Mouse (Mus musculus): ENCODE results near the gene Stat5b. TPM values are rescaled to one million over a fixed set of nuclear protein-coding genes. Genes with fewer than 3 reads are reported as not detected.

The Stat5b gene
- polyA plus RNA-seq, 1 experiment from 2014 or later = 33.7 TPM

GRCm38 (mm10) chr11:100848789-100849379 is 1.6 kb downstream of the Stat5b start:
- Histone ChIP-seq H3K9me3 (replicated peaks) (no peaks in the 10 kb centered on the region), H3K27me3 (replicated peaks) (peaks cover 21% of the 10 kb centered on the region), H3K4me3 (peak overlapping the region; percentile 96), H3K4me1 (peaks cover 70% of the 10 kb centered on the region), H3K27ac (peak overlapping the region; percentile 94), H3K4me2 (peak overlapping the region; percentile 95), H3K9ac (peak overlapping the region; percentile 96), H3K36me3 (peaks cover 6% of the 10 kb centered on the region)
- 33% methylated on average over 6 of the region's 6 CpGs for WGBS (ENCODE audit: insufficient replicate concordance)
- no peak for ATAC-seq

GRCm38 (mm10) chr11:100848080-100848479 is 2.4 kb downstream of the Stat5b start:
- H3K27me3 ChIP-seq (replicated peaks) = peaks cover 14% of the 10 kb centered on the region
- WGBS (ENCODE audit: insufficient replicate concordance) = 18% methylated on average over 4 of the region's 4 CpGs
- H3K4me2 ChIP-seq = peak overlapping the region; percentile 95
- no peak for ATAC-seq
- peaks cover 6% of the 10 kb centered on the region for H3K36me3 ChIP-seq
- peak overlapping the region; percentile 96 for H3K9ac ChIP-seq
- peaks cover 77% of the 10 kb centered on the region for H3K4me1 ChIP-seq
- no peaks in the 10 kb centered on the region for H3K9me3 ChIP-seq (replicated peaks)
- H3K27ac ChIP-seq = no peak overlapping the region; the same call in 1 of the 2 replicates
- H3K4me3 ChIP-seq = peak overlapping the region; percentile 96

DNA sequence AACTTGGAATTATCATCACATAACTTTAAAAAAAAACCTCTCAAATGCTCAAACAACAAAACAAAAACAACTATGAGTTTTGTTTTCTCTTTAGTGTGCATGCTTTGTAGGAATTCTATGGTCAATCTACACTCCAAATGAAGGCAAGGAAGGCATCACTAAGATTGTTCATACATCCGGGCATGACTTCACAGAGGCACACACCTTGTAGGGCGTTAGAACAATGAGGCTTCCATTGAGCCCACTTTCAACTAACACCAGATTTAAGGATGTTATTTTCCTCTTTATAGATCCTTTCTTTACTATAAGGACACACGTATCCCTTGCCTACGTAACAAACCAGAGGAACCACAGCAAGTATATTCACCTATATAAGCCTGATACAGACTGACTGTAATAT is 3.0 kb downstream of the Stat5b start:
- H3K27ac ChIP-seq = no peak overlapping the region
- peaks cover 79% of the 10 kb centered on the region for H3K4me1 ChIP-seq
- no peak overlapping the region for H3K4me3 ChIP-seq
- peaks cover 7% of the 10 kb centered on the region for H3K36me3 ChIP-seq
- peaks cover 9% of the 10 kb centered on the region for H3K27me3 ChIP-seq (replicated peaks)
- no peaks in the 10 kb centered on the region for H3K9me3 ChIP-seq (replicated peaks)
- ATAC-seq = no peak
- no peak overlapping the region for H3K9ac ChIP-seq
- peak overlapping the region; percentile 95 for H3K4me2 ChIP-seq
- 76% methylated on average over 4 of the region's 4 CpGs for WGBS (ENCODE audit: insufficient replicate concordance)

- ATAC-seq = no peak
- Histone ChIP-seq H3K4me2 (no peak overlapping the region), H3K36me3 (peaks cover 10% of the 10 kb centered on the region), H3K27ac (no peak overlapping the region), H3K9ac (no peak overlapping the region), H3K4me1 (peaks cover 86% of the 10 kb centered on the region), H3K27me3 (replicated peaks) (no peaks in the 10 kb centered on the region), H3K9me3 (replicated peaks) (no peaks in the 10 kb centered on the region), H3K4me3 (no peak overlapping the region)
- 81% methylated on average over 6 of the region's 6 CpGs for WGBS (ENCODE audit: insufficient replicate concordance)
Observed at GRCm38 (mm10) chr11:100845793-100846192, 4.7 kb downstream of the Stat5b start.

DNA sequence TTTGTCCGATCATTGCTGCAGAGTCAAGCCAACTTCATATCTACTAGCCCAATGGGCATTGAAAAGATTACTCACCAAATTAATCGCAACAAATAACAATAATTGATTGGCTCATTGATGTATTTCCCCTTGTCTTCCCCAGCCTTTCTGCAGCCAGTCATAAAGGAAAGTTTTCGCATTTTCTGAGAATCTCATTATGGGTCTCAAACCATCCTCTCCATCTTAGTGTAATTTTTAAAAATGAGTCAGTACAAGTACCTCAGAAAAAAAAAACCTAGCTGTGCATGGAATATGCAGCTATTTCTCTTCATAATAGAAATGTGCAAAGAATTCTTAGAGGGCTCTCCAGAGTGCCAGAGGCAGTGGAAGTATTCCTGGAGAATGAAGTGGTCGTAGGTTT is 6.4 kb downstream of the Stat5b start:
- no peak overlapping the region for H3K27ac ChIP-seq
- H3K36me3 ChIP-seq = peaks cover 10% of the 10 kb centered on the region
- H3K4me1 ChIP-seq = peaks cover 88% of the 10 kb centered on the region
- H3K9me3 ChIP-seq (replicated peaks) = no peaks in the 10 kb centered on the region
- ATAC-seq = no peak
- H3K4me3 ChIP-seq = no peak overlapping the region
- no peak overlapping the region for H3K9ac ChIP-seq
- 84% methylated on average over 4 of the region's 4 CpGs for WGBS (ENCODE audit: insufficient replicate concordance)
- no peaks in the 10 kb centered on the region for H3K27me3 ChIP-seq (replicated peaks)
- no peak overlapping the region for H3K4me2 ChIP-seq

GRCm38 (mm10) chr11:100843070-100843669 is 7.4 kb downstream of the Stat5b start:
- Histone ChIP-seq H3K4me3 (no peak overlapping the region), H3K4me2 (no peak overlapping the region), H3K4me1 (peaks cover 82% of the 10 kb centered on the region), H3K27me3 (replicated peaks) (no peaks in the 10 kb centered on the region), H3K27ac (no peak overlapping the region), H3K9ac (no peak overlapping the region), H3K9me3 (replicated peaks) (no peaks in the 10 kb centered on the region), H3K36me3 (peaks cover 12% of the 10 kb centered on the region)
- WGBS (ENCODE audit: insufficient replicate concordance) = 90% methylated on average over 8 of the region's 8 CpGs
- ATAC-seq = no peak

DNA sequence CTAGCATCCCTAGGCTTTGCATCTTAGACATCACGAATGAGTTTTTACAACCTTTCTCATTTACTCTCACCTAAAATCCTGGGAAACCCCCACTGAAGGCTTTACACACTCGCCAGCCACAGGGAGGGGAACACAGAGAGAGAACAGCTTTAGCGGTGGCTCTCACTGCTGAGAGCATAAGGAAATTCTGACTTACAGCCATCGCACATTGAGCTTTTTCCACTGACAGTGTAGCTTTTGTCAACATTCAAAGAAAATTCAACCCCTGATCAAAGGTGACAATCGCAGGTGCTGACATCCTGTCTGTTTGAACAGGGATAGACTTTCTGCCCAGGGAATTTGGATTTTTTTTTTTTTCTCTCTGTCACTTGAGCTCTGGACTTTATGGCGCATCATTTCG is 8.5 kb downstream of the Stat5b start:
- no peak overlapping the region for H3K9ac ChIP-seq
- no peak overlapping the region for H3K4me2 ChIP-seq
- H3K4me3 ChIP-seq = no peak overlapping the region
- H3K36me3 ChIP-seq = peaks cover 16% of the 10 kb centered on the region
- 79% methylated on average over 7 of the region's 7 CpGs for WGBS (ENCODE audit: insufficient replicate concordance)
- H3K27ac ChIP-seq = peak overlapping the region; percentile 39; the same call in 1 of the 2 replicates
- ATAC-seq = no peak
- no peaks in the 10 kb centered on the region for H3K27me3 ChIP-seq (replicated peaks)
- H3K4me1 ChIP-seq = peaks cover 71% of the 10 kb centered on the region
- H3K9me3 ChIP-seq (replicated peaks) = peaks cover 4% of the 10 kb centered on the region

- Histone ChIP-seq H3K4me2 (peak overlapping the region; percentile 24), H3K4me1 (peaks cover 60% of the 10 kb centered on the region), H3K27me3 (replicated peaks) (no peaks in the 10 kb centered on the region), H3K4me3 (no peak overlapping the region), H3K9me3 (replicated peaks) (peaks cover 4% of the 10 kb centered on the region), H3K9ac (no peak overlapping the region), H3K36me3 (peaks cover 16% of the 10 kb centered on the region), H3K27ac (no peak overlapping the region)
- WGBS (ENCODE audit: insufficient replicate concordance) = 60% methylated on average over 12 of the region's 12 CpGs
- no peak for ATAC-seq
Observed at GRCm38 (mm10) chr11:100840866-100841265, 9.7 kb downstream of the Stat5b start.

DNA sequence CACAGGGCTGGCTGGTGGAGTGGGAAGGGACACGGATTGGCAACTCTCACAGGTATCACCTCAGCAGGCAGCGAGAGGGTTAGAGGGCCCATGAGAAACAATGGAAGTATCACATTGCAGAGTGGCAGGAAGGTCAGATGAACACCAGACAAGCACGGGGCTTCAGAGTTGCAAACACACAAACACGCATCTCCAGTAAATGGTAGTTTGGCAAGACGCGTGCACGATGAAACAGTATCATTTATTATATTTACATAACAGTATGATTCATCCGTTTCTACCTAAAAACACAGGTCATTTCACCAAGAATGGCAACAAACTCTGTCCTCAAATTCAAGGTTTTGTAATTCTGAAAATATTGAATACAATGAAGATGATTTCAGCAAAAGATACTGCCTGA is 11.0 kb downstream of the Stat5b start:
- H3K4me2 ChIP-seq = no peak overlapping the region
- peaks cover 49% of the 10 kb centered on the region for H3K4me1 ChIP-seq
- no peak overlapping the region for H3K9ac ChIP-seq
- no peak overlapping the region for H3K4me3 ChIP-seq
- ATAC-seq = no peak
- WGBS (ENCODE audit: insufficient replicate concordance) = 79% methylated on average over 8 of the region's 8 CpGs
- H3K27ac ChIP-seq = no peak overlapping the region; the same call in 1 of the 2 replicates
- peaks cover 10% of the 10 kb centered on the region for H3K36me3 ChIP-seq
- H3K9me3 ChIP-seq (replicated peaks) = peaks cover 4% of the 10 kb centered on the region
- no peaks in the 10 kb centered on the region for H3K27me3 ChIP-seq (replicated peaks)

GRCm38 (mm10) chr11:100838894-100839293 is 11.6 kb downstream of the Stat5b start:
- Histone ChIP-seq H3K4me3 (no peak overlapping the region), H3K27ac (no peak overlapping the region), H3K36me3 (peaks cover 10% of the 10 kb centered on the region; the same call in 1 of the 2 replicates), H3K9ac (no peak overlapping the region), H3K4me2 (no peak overlapping the region), H3K4me1 (peaks cover 46% of the 10 kb centered on the region), H3K9me3 (replicated peaks) (peaks cover 4% of the 10 kb centered on the region), H3K27me3 (replicated peaks) (no peaks in the 10 kb centered on the region)
- 77% methylated on average over 9 of the region's 9 CpGs for WGBS (ENCODE audit: insufficient replicate concordance)
- no peak for ATAC-seq

DNA sequence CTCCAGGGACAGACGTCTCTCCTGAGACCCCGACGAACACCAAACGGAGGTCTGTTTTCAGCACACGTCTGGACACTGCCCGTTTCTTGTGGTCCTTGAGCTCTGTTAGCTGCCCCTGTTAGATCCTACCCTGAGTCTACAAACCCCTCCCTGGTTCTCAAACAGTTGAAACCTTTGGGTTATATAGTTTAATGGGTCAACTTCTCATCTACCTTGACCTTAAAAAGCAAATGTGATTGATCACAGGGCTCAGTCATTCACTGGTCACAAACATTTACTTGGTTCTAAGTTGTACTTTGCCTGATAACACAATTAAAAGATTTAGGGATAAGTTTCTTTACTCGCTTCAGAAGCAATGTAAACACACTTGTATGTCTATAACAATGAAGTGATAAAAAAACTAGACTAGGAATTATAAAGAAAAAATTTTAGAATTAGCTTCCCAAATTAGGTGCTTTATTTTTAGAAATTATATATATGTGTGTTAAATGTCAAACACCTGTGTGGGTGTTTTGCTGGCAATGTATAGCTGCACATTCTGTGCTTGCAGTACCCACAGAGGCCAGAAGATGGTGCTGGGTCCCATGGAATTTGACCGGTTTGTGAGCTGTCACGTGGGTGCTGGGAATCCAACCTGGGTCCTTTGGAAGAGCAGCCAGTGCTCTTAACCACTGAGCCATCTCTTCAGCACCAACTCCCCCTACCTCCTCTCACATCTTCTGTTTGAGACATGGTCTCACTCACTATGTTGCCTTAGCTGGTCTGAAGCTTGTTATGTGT is 13.4 kb downstream of the Stat5b start:
- peaks cover 6% of the 10 kb centered on the region; the same call in 1 of the 2 replicates for H3K36me3 ChIP-seq
- no peak overlapping the region for H3K4me3 ChIP-seq
- no peak for ATAC-seq
- H3K27me3 ChIP-seq (replicated peaks) = no peaks in the 10 kb centered on the region
- H3K9ac ChIP-seq = no peak overlapping the region
- no peak overlapping the region for H3K4me2 ChIP-seq
- no peak overlapping the region for H3K27ac ChIP-seq
- peaks cover 4% of the 10 kb centered on the region for H3K9me3 ChIP-seq (replicated peaks)
- peaks cover 47% of the 10 kb centered on the region for H3K4me1 ChIP-seq
- WGBS (ENCODE audit: insufficient replicate concordance) = 73% methylated on average over 9 of the region's 9 CpGs

DNA sequence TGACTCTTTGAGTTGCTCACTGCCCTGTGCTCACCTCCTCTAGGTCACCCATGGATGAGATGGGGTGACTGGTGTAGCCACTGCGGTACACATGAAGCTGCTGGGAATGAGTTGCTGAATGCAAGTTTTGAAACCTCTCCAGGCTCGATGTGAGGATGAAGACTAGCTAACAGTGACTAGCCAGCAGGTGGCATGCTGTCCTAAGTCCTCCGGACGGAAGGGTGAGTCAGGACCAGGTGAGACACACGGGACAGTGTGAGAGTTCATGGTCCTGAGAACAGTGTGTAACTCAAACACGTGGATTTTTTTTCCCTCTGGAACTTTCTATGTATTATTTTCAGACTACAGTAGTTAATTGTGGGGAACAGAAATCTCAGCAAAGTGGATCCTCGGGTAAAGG is 17.1 kb downstream of the Stat5b start:
- no peak overlapping the region for H3K4me3 ChIP-seq
- no peak overlapping the region for H3K27ac ChIP-seq
- peaks cover 7% of the 10 kb centered on the region; the same call in 1 of the 2 replicates for H3K36me3 ChIP-seq
- peaks cover 4% of the 10 kb centered on the region for H3K9me3 ChIP-seq (replicated peaks)
- H3K9ac ChIP-seq = no peak overlapping the region
- no peaks in the 10 kb centered on the region for H3K27me3 ChIP-seq (replicated peaks)
- no peak for ATAC-seq
- 66% methylated on average over 7 of the region's 7 CpGs for WGBS (ENCODE audit: insufficient replicate concordance)
- H3K4me2 ChIP-seq = no peak overlapping the region
- H3K4me1 ChIP-seq = peaks cover 43% of the 10 kb centered on the region

Measured in liver, embryonic 12.5 days (tissue).